Mouse (Mus musculus) cerebellum, adult 18-20 months (tissue): ENCODE results near the gene Padi2.

Source experiments
- DNase-seq, 2 experiments: peaks; one replicate each; pipeline ENCODE4 v3.0.0; 2021

Padi2 gene

DNA sequence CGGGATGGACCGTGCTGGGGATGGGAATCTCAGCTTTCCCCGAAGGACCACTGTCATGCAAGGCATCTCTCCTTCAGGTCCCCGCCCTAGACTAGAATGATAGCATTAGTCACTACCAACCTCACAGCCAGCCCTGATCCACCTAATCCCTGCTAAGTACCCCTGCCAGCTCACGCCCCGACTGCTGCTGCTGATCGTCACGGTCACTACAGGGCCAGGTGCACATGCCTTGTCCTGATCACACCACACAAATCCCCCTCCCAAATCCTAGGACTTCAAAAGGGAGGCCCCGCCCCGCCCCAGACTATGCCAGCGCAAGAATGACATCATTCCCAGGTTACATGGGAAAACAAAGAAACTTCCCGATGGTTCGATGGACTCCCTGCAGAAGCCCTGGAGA lies 24.4 kb upstream of the Padi2 start:
- DNase-seq, result no peak

- no peak for DNase-seq
Measured at GRCm38 (mm10) chr4:140882365-140882764, 23.8 kb upstream of the Padi2 start.

- no peak for DNase-seq
Measured at GRCm38 (mm10) chr4:140882981-140883380, 23.2 kb upstream of the Padi2 start.

DNA sequence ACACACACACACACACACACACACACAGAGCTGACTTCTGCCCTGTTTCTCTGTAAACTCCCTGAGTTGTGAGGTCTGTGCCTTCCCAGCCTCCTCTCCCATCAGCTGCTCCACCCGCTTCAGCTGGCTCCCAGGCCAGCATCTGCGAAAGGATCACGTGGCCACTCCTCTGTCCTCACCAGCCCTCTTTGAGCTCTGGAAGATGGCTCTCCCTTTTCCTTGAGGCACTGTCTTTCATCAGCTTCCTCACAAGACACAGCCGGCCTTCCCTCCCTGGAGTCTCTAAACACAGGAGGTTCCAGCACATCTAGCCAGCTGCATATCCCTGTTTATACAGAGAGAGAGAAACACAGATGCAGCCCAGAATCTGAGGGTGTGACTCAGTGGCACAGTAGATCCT lies 22.3 kb upstream of the Padi2 start:
- DNase-seq, result no peak

GRCm38 (mm10) chr4:140891525-140892162 lies 14.5 kb upstream of the Padi2 start:
- DNase-seq, result no peak

DNA sequence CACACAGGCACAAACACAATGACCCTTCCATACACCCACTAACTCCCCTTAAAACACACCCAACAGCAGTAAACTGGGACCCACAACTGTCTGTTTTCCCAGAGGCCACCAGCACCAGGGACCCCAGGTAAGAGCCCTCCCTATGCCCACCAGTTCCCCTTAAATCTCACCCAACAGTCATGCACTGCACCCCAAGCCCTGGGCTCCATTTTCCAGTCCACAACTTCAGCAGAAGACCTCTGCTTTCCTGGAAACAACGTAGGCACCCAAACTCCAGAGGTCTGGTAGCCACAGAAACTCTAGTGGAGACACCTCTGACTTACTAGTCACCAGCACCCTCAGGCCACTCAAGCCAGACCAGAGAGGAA lies 14.0 kb upstream of the Padi2 start:
- no peak for DNase-seq

GRCm38 (mm10) chr4:140904776-140905425 lies 1.2 kb upstream of the Padi2 start:
- no peak for DNase-seq

- no peak for DNase-seq
Measured at GRCm38 (mm10) chr4:140905426-140905871, 695 bp upstream of the Padi2 start.

DNA sequence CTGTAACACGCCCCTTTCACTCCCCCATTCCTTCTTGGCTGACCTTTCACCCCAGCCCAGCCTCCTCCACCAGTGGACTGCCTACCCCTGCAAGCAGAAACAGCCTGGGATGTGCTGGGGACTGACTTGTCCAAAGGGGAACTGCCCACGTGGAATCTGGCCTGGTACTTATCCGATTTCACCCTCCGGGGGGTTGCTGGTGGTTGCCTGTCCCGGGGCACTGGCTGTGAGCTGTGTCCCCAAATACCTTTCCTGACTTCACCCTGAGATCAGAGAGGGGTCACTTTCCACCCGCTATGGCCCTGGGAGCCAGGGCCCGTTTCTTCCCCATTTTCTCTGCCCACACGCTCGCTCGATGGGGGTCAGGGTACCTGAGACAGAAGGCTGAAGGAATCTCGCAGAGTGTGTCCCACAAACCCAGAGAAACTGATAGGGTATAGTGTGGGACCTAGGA lies 710 bp downstream of the Padi2 start:
- DNase-seq, result no peak

DNA sequence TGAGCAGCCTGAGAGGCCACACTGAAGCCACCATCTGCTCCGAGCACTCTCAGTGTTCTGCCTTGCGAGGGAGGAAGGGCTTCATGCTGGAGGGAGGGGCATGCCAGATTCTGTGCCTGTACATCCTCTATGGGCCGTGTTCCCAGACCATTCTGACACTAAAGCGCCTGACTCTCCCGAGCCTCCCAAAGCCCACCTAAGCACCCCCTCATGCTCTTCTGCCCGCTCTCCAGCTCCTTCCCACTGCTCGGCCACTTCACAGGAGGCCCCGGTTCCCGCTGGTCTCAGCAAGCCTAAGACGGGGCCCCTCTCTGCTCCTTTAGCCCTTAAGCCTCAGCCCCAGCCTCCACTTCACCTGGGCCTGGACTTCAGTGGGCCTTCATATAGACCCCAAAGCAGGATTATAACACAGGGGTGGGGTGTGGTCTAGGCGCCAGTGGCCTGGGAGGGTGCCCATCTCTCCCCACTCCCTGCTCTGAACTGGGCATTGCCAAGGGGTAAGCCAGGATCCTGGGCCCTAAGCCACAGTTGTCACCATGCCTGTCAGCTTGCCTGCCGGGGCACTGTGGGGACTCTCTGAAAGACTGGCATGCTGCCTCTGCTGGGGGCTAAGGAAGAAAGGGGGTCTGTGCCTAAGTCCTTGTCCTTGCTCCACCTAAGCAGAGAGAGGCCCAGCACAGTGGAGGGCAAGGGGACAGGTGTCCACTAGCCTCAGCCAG lies 1.3 kb downstream of the Padi2 start:
- no peak for DNase-seq

DNA sequence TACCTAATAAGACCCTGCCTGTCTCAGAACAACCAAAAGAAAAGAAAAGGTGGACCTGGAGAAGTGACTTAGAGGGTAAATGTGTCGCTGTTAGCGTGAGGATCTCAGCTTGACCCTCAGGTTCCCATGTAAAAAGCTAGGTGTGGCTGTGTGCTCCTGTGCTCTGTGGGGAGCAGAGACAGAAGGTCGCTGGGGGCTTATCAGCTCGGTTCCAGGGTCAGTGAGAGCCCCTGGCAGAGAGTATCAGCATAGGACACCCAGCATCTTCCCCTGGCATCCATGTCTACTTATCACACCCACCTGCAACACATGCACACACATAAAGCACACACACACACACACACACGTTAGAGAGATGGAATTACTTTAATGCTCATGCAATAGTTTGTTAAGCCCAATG lies 2.5 kb downstream of the Padi2 start:
- no peak for DNase-seq

- no peak for DNase-seq
Measured at GRCm38 (mm10) chr4:140909536-140909935, 3.4 kb downstream of the Padi2 start.

GRCm38 (mm10) chr4:140910661-140911310 lies 4.6 kb downstream of the Padi2 start:
- DNase-seq, result no peak

DNA sequence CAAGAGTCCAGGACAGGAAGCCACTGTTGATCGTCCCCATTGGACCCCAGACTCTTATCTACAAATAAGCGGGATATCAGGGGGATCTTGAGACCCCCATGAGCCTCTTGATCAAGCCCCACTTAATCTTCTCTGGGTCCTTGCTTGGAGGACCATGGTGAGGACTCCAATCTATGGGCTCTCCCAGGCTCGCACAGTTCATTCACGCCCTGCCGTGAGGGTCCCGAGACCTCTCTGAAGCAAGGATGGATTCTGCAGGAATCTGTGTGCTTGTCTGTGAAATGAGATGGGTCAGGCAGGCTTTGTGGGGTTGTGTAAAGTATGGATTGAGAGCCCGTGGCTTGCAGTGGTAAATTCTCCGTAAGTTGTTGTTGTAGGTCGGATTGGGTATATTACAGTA lies 5.3 kb downstream of the Padi2 start:
- DNase-seq, result no peak

GRCm38 (mm10) chr4:140912271-140912833 lies 6.2 kb downstream of the Padi2 start:
- DNase-seq, result no peak

- no peak for DNase-seq
Measured at GRCm38 (mm10) chr4:140913565-140913964, 7.4 kb downstream of the Padi2 start.

- DNase-seq, result peak in 1 of 2 experiments; percentile 14
Measured at GRCm38 (mm10) chr4:140914731-140915131, 8.6 kb downstream of the Padi2 start.

DNA sequence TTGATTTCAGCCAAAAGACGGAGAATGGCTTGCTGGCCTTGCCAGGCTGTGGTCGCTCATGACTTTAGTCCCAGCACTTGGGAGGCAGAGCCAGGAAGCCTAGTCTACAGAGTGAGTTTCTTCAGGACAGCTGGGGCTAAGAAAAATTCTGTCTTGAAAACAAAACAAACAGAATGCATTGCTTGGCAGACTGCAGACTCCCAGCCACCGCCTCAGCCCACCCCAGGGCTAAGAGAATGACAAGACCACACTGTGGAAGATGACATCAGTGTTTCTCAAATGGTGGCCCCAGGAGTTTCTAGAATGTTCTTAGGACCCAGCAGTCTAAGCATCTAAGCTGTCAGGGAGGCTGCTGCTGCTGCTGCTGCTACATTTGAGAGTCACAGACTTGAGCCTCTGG lies 9.1 kb downstream of the Padi2 start:
- DNase-seq, result no peak

- DNase-seq, result no peak
Measured at GRCm38 (mm10) chr4:140916296-140916695, 10.2 kb downstream of the Padi2 start.

GRCm38 (mm10) chr4:140917451-140917850 lies 11.3 kb downstream of the Padi2 start:
- DNase-seq, result no peak

DNA sequence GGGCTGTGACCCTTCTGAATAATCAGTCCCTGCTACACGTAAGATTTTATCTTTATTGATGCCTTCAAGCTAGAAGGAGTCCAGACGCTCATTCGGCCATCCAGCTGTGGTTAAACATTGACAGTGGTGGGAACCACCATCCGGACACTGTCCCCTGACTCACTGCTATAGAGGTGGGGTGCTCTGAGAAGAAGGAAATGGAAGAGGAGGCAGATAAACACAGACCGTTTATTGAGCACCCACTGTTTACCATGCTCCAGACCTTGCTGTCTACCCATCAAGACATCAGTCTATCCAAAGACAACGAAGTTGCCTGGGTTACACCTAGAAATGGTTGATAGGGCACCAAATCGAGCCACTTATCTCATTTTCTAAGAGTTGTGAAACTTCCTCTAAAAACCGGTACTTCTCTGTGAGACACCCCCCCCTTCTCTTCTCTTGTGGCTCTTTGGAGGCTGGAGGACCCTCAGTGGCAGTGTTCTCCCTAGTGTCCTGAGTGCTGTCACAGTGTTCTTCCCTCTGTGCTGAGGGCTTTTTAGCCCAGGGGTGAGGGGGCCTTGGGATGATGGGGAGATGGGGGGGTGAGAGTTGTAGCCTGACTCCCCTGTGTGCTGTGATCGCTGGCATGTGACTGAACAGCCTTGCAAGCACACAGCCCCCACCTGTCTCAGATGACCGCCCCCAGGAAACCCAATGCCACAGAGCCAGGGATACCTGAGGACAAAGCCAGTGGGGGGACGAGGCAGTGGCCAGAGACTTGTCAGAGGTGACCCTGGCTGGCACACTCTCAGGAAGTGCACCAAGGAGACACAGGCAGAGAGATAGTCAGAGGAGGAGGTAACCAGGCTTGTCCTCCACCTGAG lies 14.1 kb downstream of the Padi2 start:
- DNase-seq, result no peak

DNA sequence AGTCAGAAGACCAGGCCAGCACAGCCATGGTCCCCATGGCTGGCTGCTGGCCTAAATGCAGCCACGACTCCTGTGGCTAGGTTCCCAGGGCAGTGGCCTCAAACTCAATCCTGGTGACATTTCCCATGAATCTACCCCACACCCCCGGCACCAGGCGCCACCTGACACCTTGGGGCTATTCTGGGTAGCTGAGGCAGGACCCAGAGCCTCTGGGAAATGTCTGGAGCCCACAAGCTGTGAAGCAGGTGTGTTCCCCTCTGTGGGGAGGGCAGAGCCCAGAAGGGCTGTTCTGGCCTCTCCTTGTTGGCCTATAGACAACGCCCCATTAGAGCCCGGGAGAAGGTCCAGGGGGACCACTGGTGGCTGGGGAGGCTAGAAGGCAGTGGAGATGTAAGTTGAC lies 16.4 kb downstream of the Padi2 start:
- DNase-seq, result no peak
